Mouse (Mus musculus) olfactory bulb, adult 2 months (tissue): ENCODE results near the gene Khdrbs2. TPM values are rescaled to one million over a fixed set of nuclear protein-coding genes. Genes with fewer than 3 reads are reported as not detected.

Experiments used
- H3K27ac ChIP-seq: fragments of 200-500 bp; 2 replicates; pipeline ENCODE4 v1.5.1; 2012; ENCODE audit warnings: low read depth, low read length; ENCODE audit not compliant: insufficient read depth
- H3K4me1 ChIP-seq: fragments of 200-500 bp; 2 replicates; pipeline ENCODE4 v1.6.1; 2012; ENCODE audit warnings: low read length; ENCODE audit not compliant: control insufficient read depth, insufficient read depth
- H3K4me3 ChIP-seq: fragments of 200-500 bp; 2 replicates; pipeline ENCODE4 v1.5.1; 2012; ENCODE audit warnings: mild to moderate bottlenecking, low read depth, low read length, moderate library complexity; ENCODE audit not compliant: insufficient read depth
- CTCF ChIP-seq: fragments of 200-500 bp; IDR thresholded peaks from 2 replicates; pipeline ENCODE4 v1.5.1; 2012; ENCODE audit warnings: low read depth, mild to moderate bottlenecking, low read length, moderate library complexity; ENCODE audit not compliant: insufficient read depth
- POLR2A ChIP-seq: fragments of 200-500 bp; IDR thresholded peaks from 2 replicates; pipeline ENCODE4 v1.6.1; 2012; ENCODE audit warnings: mild to moderate bottlenecking, low read depth, low read length, moderate library complexity; ENCODE audit not compliant: insufficient read depth
- WGBS: fragments of 180-500 bp; shearing (Covaris S2); methylation state at CpG from one replicate; pipeline ENCODE4 v1.1.7; 2018; 5-methylcytosine and 5-hydroxymethylcytosine counted together
- polyA plus RNA-seq: library from polyadenylated mRNA; stranded (reverse); fragments of >200 nt; gene quantifications from 2 replicates; pipeline ENCODE4 v1.2.4, GENCODE M21; 2012; ENCODE audit warnings: low replicate concordance; ENCODE audit not compliant: missing spikeins, insufficient read depth, insufficient read length

The Khdrbs2 gene
- polyA plus RNA-seq, 1 experiment, result not detected

DNA sequence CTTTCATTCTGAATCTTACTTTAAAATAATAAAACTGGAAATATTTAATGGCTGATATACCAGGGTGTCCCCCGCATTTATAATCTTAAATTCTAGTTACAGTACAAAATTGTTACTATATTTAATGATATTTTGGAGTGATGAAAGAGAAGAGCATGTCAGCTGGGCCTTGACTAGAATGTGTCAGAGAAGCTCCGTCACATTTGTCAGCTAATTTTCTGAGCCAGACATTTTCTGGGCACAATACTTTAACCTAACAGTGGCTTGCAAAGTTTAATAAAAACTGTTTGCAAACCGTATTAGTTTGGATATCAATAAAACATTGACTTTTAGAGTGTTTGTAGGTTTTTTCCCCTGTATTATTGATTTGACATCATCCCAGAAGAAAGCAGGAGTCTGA is 380.9 kb downstream of the Khdrbs2 start:
- Histone ChIP-seq H3K4me1 (no peaks in the 10 kb centered on the region), H3K4me3 (no peak overlapping the region), H3K27ac (no peak overlapping the region)
- TF ChIP-seq POLR2A (no peak), CTCF (no peak)
- 71% methylated on average over 3 of the region's 3 CpGs for WGBS

- 23% methylated on average over 4 of the region's 4 CpGs for WGBS
- no peak for TF ChIP-seq CTCF
- TF ChIP-seq POLR2A, result no peak
- no peak overlapping the region for H3K27ac ChIP-seq
These were observed 381.4 kb downstream of the Khdrbs2 start for GRCm38 (mm10) chr1:32553925-32554324.

DNA sequence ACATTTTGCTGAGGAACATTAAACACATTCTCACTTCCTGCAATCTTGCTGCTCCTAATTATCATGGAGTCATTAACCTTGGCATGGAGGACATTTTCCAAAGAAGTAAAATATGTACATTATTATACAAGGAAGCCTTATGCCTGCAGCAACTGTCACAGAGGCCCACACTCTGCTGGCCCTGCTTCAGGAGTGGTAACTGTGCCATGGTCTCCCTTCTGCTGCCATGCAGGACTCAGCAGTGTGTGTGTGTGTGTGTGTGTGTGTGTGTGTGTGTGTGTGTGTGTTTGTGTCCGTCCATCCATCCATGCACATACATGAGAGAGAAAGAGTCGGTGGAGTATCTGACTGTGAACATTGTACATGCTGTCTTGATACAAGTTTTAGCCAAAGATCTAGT is 396.4 kb downstream of the Khdrbs2 start:
- Histone ChIP-seq H3K27ac (no peak overlapping the region), H3K4me1 (no peaks in the 10 kb centered on the region), H3K4me3 (no peak overlapping the region)
- TF ChIP-seq POLR2A (no peak), CTCF (no peak)
- WGBS, result 75% methylated on average over 2 of the region's 2 CpGs

More at GRCm38 (mm10) chr1:32553925-32554324, 381.4 kb downstream of the Khdrbs2 start:
- Histone ChIP-seq H3K4me3 (no peak overlapping the region), H3K4me1 (no peaks in the 10 kb centered on the region)

DNA sequence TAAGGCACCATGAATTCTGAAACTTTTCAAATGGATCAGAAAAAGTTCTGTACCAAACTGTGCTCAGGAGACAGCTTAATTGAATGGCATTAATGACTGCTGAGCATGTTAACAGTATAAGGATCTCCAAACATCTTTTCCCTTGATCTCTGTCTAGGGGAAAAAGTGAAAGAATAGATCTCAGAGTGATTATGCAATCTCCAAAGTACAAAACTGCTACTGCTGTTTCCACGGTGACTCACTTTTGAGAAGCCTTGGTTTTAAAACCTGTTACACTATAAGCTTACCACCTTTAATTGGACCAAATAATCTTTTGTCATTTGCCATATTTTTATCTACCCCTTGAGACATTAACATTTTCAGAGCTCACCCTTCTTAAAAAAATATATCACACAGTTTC is 453.5 kb downstream of the Khdrbs2 start:
- Histone ChIP-seq H3K4me1 (no peaks in the 10 kb centered on the region), H3K27ac (no peak overlapping the region), H3K4me3 (no peak overlapping the region)
- 60% methylated on average over 1 of the region's 1 CpGs for WGBS
- TF ChIP-seq CTCF (no peak), POLR2A (no peak)

GRCm38 (mm10) chr1:32632415-32633354 is 460.2 kb downstream of the Khdrbs2 start:
- H3K4me1 ChIP-seq, result no peaks in the 10 kb centered on the region
- H3K4me3 ChIP-seq, result no peak overlapping the region
- no peak for TF ChIP-seq POLR2A
- no peak for TF ChIP-seq CTCF
- no peak overlapping the region for H3K27ac ChIP-seq
- 74% methylated on average over 5 of the region's 5 CpGs for WGBS

DNA sequence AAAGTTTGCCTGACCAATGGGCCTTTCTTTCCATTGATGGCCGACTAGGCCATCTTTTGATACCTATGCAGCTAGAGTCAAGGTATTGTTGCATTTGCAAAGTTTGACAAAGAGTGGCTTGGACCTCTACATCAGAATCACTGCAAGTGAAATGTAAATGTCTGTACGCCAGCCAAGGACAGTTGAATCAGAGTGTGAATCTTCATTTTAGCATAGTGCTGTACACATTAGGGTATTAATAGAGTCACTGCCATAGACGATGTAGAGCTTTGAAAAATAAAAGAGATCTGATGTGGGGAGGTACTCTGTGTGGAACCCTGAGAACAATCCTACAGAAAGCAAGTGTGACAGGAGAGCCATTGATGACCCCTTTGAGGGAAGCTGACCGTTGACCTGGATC is 460.9 kb downstream of the Khdrbs2 start:
- 88% methylated on average over 4 of the region's 4 CpGs for WGBS
- no peaks in the 10 kb centered on the region for H3K4me1 ChIP-seq
- no peak for TF ChIP-seq CTCF
- TF ChIP-seq POLR2A, result no peak
- no peak overlapping the region for H3K4me3 ChIP-seq
- no peak overlapping the region for H3K27ac ChIP-seq

DNA sequence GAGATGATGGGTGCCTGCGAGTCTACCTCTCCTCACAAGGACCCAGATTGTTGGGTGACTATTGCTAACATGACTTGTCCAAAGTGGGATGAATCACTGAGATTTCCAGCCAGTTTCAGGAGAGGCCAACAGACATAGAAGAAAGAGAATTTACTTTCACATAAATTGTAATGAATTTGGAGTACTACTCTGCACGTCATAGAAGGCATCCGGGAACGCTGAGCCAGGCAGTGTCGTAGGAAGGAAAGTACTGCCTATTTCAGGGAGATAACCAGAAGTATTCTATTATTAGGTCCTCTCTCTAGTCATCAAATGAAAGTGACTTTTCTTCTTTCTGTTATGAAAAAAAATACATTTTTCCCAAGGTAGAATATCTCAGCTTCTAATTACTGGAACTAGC is 466.6 kb downstream of the Khdrbs2 start:
- Histone ChIP-seq H3K4me1 (no peaks in the 10 kb centered on the region), H3K4me3 (no peak overlapping the region), H3K27ac (no peak overlapping the region)
- TF ChIP-seq POLR2A, result no peak
- TF ChIP-seq CTCF, result no peak
- WGBS, result 62% methylated on average over 5 of the region's 5 CpGs

DNA sequence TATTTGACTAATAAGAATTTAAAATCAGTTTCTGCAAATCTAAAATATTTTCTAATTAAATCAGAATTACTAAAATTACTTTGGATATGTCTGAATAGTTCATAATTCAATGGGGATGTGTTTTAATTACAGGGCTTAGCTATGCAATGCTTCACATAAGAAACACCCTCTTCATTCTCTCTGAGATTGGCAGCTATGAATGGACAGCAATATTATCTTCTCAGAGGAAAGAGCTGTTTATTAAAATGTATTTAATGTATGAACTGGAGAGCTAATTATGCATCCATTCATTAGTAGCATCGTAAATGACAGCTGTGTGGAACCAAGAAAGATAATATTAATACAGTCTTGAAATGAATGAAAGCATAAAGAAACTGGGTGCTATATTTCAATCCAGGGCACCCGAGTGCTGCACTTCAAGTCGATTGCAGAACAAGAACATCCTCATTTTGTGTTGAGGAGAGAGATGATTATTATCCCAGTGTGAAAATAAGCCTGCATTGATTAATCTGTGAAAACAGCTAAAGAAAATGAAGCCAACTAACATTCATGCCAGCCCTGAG is 477.2 kb downstream of the Khdrbs2 start:
- WGBS, result 37% methylated on average over 3 of the region's 3 CpGs
- Histone ChIP-seq H3K4me1 (no peaks in the 10 kb centered on the region), H3K4me3 (no peak overlapping the region), H3K27ac (no peak overlapping the region)
- TF ChIP-seq POLR2A (no peak), CTCF (no peak)

DNA sequence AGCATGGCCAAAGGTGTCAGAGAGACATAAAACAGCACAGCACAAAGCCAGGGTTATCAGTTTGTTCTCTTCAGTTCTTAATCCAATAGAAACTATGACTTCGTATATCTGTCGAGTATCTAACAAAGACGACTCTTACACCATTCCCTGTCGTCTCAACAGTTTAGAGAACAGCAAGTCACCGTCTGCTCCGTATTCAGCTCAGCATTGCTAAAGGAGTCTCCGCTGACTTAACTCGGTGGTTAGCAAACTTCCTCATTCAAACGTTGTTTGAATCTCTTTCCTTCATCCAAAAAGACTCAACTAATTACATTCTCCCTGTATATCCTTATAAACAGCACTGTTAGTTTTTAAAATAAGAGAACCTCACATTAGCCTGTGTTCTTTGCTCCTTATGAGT is 521.3 kb downstream of the Khdrbs2 start:
- no peaks in the 10 kb centered on the region for H3K4me1 ChIP-seq
- H3K27ac ChIP-seq, result no peak overlapping the region
- 82% methylated on average over 9 of the region's 9 CpGs for WGBS
- H3K4me3 ChIP-seq, result no peak overlapping the region
- TF ChIP-seq POLR2A (no peak), CTCF (no peak)
